Mouse (Mus musculus) spleen, adult 2 months (tissue): ENCODE measurements around the gene Cep164. TPM values are rescaled to one million over a fixed set of nuclear protein-coding genes. Genes with fewer than 3 reads are reported as not detected.

Experiments used
- DNase-seq, 2 experiments: peaks; one replicate each; pipeline versions ENCODE4 v3.0.0 to v3.0.0-alpha.2; 2012 to 2021; ENCODE audit warnings: low spot score in 2 of 2, low read depth in 1 of 2
- H3K27ac ChIP-seq: fragments of 200-500 bp; 2 replicates; pipeline ENCODE4 v1.5.1; 2012; ENCODE audit warnings: low read length, inconsistent platforms; ENCODE audit not compliant: insufficient read depth
- H3K27me3 ChIP-seq: fragments of 200-500 bp; 2 replicates; pipeline ENCODE4 v1.6.1; 2012; ENCODE audit warnings: mild to moderate bottlenecking, moderate library complexity, low read length, inconsistent platforms; ENCODE audit not compliant: control insufficient read depth, insufficient read depth
- H3K36me3 ChIP-seq: fragments of 200-500 bp; 2 replicates; pipeline ENCODE4 v1.6.1; 2012; ENCODE audit warnings: mild to moderate bottlenecking, low read length, inconsistent platforms; ENCODE audit not compliant: control insufficient read depth, insufficient read depth
- H3K4me1 ChIP-seq: fragments of 200-500 bp; 2 replicates; pipeline ENCODE4 v1.6.1; 2011; ENCODE audit warnings: inconsistent platforms; ENCODE audit not compliant: control insufficient read depth, insufficient read depth, insufficient read length
- H3K4me3 ChIP-seq: fragments of 200-500 bp; 2 replicates; pipeline ENCODE4 v1.5.1; 2011; ENCODE audit warnings: mild to moderate bottlenecking, inconsistent platforms; ENCODE audit not compliant: insufficient read depth, insufficient read length; ENCODE audit errors: extremely low read depth
- CTCF ChIP-seq: fragments of 200-500 bp; IDR thresholded peaks from 2 replicates; pipeline ENCODE4 v1.5.1; 2011; ENCODE audit warnings: mild to moderate bottlenecking, inconsistent platforms; ENCODE audit not compliant: insufficient read depth, insufficient read length, insufficient replicate concordance; ENCODE audit errors: extremely low read depth
- POLR2A ChIP-seq: fragments of 200-500 bp; IDR thresholded peaks from 2 replicates; pipeline ENCODE4 v1.6.1; 2011; ENCODE audit warnings: low read depth, low read length, inconsistent platforms
- WGBS: fragments of 180-500 bp; shearing (Covaris S2); methylation state at CpG from one replicate; pipeline ENCODE4 v1.1.7; 2018; 5-methylcytosine and 5-hydroxymethylcytosine counted together
- polyA plus RNA-seq: library from polyadenylated mRNA; depleted of rRNA; stranded (reverse); fragments of >200 nt; gene quantifications from 2 replicates; pipeline ENCODE4 v1.2.3, GENCODE M21; 2012

Cep164 gene
- polyA plus RNA-seq, 1 experiment: 19.6 TPM

GRCm38 (mm10) chr9:45838434-45839138 is 10.1 kb upstream of the Cep164 start, which contains the start of gene Bace1:
Gene Bace1 (plus strand): TSS chr9:45838580.
- Histone ChIP-seq H3K4me1 (peaks cover 4% of the 10 kb centered on the region; the same call in 1 of the 2 replicates), H3K4me3 (peak within 1 kb of the TSS; percentile 49), H3K27me3 (peaks cover 2% of the 10 kb centered on the region; the same call in 1 of the 2 replicates), H3K27ac (no peak within 1 kb of the TSS), H3K36me3 (no peaks in the 10 kb centered on the region)
- no peak for TF ChIP-seq POLR2A
- TF ChIP-seq CTCF: no peak
- WGBS: 5% methylated on average over 40 of the region's 40 CpGs
- no peak for DNase-seq

DNA sequence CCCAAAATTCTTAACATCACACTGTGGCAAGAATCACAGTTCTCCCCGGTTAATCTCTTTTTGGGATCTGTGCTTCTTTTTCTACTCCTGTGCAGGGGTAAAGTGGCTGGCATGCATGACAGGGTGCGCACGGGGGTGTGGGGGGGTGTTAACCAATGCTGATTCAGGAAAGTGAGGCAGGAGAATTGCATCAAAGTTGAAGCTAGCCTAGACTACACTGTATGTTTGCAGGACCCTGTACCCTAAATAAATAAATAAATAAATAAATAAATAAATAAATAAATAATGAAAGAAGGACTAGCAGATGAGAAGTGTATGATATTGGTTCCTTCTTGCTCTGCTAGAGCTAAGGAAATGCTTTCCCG is 9.6 kb upstream of the Cep164 start:
- TF ChIP-seq POLR2A (no peak), CTCF (no peak)
- peaks cover 4% of the 10 kb centered on the region; the same call in 1 of the 2 replicates for H3K4me1 ChIP-seq
- 52% methylated on average over 4 of the region's 4 CpGs for WGBS
- H3K27ac ChIP-seq: no peak overlapping the region
- peaks cover 2% of the 10 kb centered on the region; the same call in 1 of the 2 replicates for H3K27me3 ChIP-seq
- H3K4me3 ChIP-seq: peak overlapping the region; percentile 49; the same call in 1 of the 2 replicates
- no peaks in the 10 kb centered on the region for H3K36me3 ChIP-seq
- DNase-seq: no peak

DNA sequence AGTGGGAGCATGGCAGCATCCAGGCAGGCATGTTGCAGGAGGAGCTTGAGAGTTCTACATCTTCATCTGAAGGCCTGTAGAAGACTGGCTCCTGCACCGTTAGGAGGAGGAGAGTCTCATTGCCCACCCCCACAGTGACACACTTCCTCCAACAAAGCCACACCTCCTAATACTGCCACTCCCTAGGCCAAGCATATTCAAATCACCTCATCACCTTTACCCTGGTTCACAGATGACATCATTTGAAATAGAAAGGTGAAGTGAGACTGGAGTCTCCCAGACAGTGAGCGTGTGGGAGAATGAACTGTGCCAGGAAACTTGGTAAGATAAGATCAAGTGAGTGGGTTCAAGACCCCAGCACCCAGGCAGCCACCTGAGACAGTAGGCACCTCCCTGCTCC is 5.0 kb upstream of the Cep164 start:
- Histone ChIP-seq H3K36me3 (no peaks in the 10 kb centered on the region), H3K27me3 (no peaks in the 10 kb centered on the region; the same call in 1 of the 2 replicates), H3K27ac (no peak overlapping the region), H3K4me1 (no peaks in the 10 kb centered on the region; the same call in 1 of the 2 replicates), H3K4me3 (no peak overlapping the region)
- DNase-seq: no peak
- 69% methylated on average over 2 of the region's 2 CpGs for WGBS
- no peak for TF ChIP-seq CTCF
- TF ChIP-seq POLR2A: no peak

GRCm38 (mm10) chr9:45832898-45833297 is 4.4 kb upstream of the Cep164 start:
- H3K36me3 ChIP-seq: no peaks in the 10 kb centered on the region
- H3K27me3 ChIP-seq: no peaks in the 10 kb centered on the region; the same call in 1 of the 2 replicates
- WGBS: 95% methylated on average over 2 of the region's 2 CpGs
- H3K4me3 ChIP-seq: no peak overlapping the region
- no peak for DNase-seq
- no peak for TF ChIP-seq POLR2A
- no peak for TF ChIP-seq CTCF
- H3K27ac ChIP-seq: no peak overlapping the region
- H3K4me1 ChIP-seq: no peaks in the 10 kb centered on the region; the same call in 1 of the 2 replicates

- WGBS: 45% methylated on average over 10 of the region's 10 CpGs
- H3K27me3 ChIP-seq: no peaks in the 10 kb centered on the region
- H3K4me1 ChIP-seq: no peaks in the 10 kb centered on the region; the same call in 1 of the 2 replicates
- TF ChIP-seq POLR2A: no peak
- peak; percentile 58; the same call in 1 of the 2 replicates for TF ChIP-seq CTCF
- H3K27ac ChIP-seq: no peak overlapping the region
- H3K36me3 ChIP-seq: no peaks in the 10 kb centered on the region
- DNase-seq: peak; percentile 78 to 79
- H3K4me3 ChIP-seq: peak overlapping the region; percentile 14; the same call in 1 of the 2 replicates
Measured at GRCm38 (mm10) chr9:45829107-45829506, 616 bp upstream of the Cep164 start.

- no peaks in the 10 kb centered on the region; the same call in 1 of the 2 replicates for H3K4me1 ChIP-seq
- H3K27me3 ChIP-seq: no peaks in the 10 kb centered on the region
- TF ChIP-seq POLR2A: no peak
- no peak for TF ChIP-seq CTCF
- no peaks in the 10 kb centered on the region for H3K36me3 ChIP-seq
- no peak for DNase-seq
- 16% methylated on average over 23 of the region's 23 CpGs for WGBS
- peak overlapping the region; percentile 93 for H3K4me3 ChIP-seq
- peak overlapping the region; percentile 39; the same call in 1 of the 2 replicates for H3K27ac ChIP-seq
Measured at GRCm38 (mm10) chr9:45827663-45828290, 714 bp downstream of the Cep164 start.

DNA sequence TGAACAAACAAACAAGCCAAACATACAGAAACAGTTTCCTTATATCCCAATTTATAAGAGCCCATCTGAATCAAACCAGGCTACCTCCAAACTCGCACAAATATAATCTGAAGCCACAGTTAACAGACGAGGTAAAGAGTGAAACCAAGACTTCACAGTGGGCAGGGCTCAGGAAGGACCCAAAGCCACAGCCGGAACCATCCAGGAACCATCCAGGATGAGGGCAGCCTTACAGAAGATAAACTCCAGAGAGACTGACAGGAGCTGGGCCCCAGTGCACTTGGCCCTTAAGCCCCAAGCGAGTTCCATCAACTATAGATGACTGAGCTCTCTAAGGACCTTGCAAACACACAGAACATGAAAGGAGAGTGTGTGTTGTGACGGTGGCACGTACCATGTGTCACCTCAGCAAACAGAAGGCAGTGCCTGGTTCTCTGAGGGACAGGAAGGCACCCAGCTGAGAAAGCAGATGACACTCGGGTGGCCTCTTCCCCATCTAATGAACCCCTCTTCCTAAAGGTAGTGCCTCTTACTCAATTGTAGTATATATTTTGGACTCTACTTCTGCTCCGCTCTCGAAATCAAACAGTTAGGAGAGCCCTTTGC is 10.0 kb downstream of the Cep164 start:
- H3K4me3 ChIP-seq: no peak overlapping the region
- H3K4me1 ChIP-seq: no peaks in the 10 kb centered on the region; the same call in 1 of the 2 replicates
- TF ChIP-seq POLR2A: no peak
- no peak for TF ChIP-seq CTCF
- H3K36me3 ChIP-seq: peaks cover 2% of the 10 kb centered on the region; the same call in 1 of the 2 replicates
- DNase-seq: no peak
- 32% methylated on average over 9 of the region's 9 CpGs for WGBS
- no peak overlapping the region for H3K27ac ChIP-seq
- no peaks in the 10 kb centered on the region for H3K27me3 ChIP-seq
